Mouse (Mus musculus): Measurements from ENCODE around the gene Rab43. TPM values are rescaled to one million over a fixed set of nuclear protein-coding genes. Genes with fewer than 3 reads are reported as not detected.

The Rab43 gene
- total and polyA plus RNA-seq, 2 experiments from 2014 or later = 6.7 to 19.7 TPM

GRCm38 (mm10) chr6:87796251-87796880 lies 15.6 kb downstream of the Rab43 start:
- DNase-seq (ENCODE audit: low spot score) (no peak), ATAC-seq (ENCODE audit: insufficient read depth, low read depth) (no peak)
- Histone ChIP-seq H3K4me2 (ENCODE audit: low read depth, low read length) (no peak overlapping the region), H3K4me3 (ENCODE audit: low read depth, low read length) (no peak overlapping the region), H3K9ac (replicated peaks; ENCODE audit: low read depth, low read length) (no peak overlapping the region), H3K27ac (ENCODE audit: low read depth) (no peak overlapping the region), H3K27me3 (ENCODE audit: control insufficient read depth, insufficient read depth, low read length) (no peaks in the 10 kb centered on the region), H3K36me3 (replicated peaks; ENCODE audit: control insufficient read depth, insufficient read depth, low read length) (peaks cover 11% of the 10 kb centered on the region), H3K9me3 (replicated peaks; ENCODE audit: control insufficient read depth, low read length) (no peaks in the 10 kb centered on the region), H3K4me1 (ENCODE audit: control insufficient read depth, insufficient read depth) (no peaks in the 10 kb centered on the region)
- 82% methylated on average over 6 of the region's 6 CpGs for WGBS
- TF ChIP-seq EP300 (IDR thresholded peaks at IDR 0.05; ENCODE audit: low read depth) = no peak
- TF ChIP-seq CTCF (IDR thresholded peaks at IDR 0.05; ENCODE audit: low read depth) = no peak

- Histone ChIP-seq H3K27ac (ENCODE audit: low read depth) (no peak overlapping the region), H3K9ac (replicated peaks; ENCODE audit: low read depth, low read length) (no peak overlapping the region), H3K4me2 (ENCODE audit: low read depth, low read length) (no peak overlapping the region), H3K36me3 (replicated peaks; ENCODE audit: control insufficient read depth, insufficient read depth, low read length) (peaks cover 11% of the 10 kb centered on the region), H3K4me3 (ENCODE audit: low read depth, low read length) (no peak overlapping the region), H3K27me3 (ENCODE audit: control insufficient read depth, insufficient read depth, low read length) (no peaks in the 10 kb centered on the region), H3K4me1 (ENCODE audit: control insufficient read depth, insufficient read depth) (no peaks in the 10 kb centered on the region), H3K9me3 (replicated peaks; ENCODE audit: control insufficient read depth, low read length) (no peaks in the 10 kb centered on the region)
- TF ChIP-seq CTCF (IDR thresholded peaks at IDR 0.05; ENCODE audit: low read depth) (no peak), EP300 (IDR thresholded peaks at IDR 0.05; ENCODE audit: low read depth) (no peak)
- 63% methylated on average over 6 of the region's 6 CpGs for WGBS
- no peak for ATAC-seq (ENCODE audit: insufficient read depth, low read depth)
- DNase-seq (ENCODE audit: low spot score) = no peak
These were observed 16.4 kb downstream of the Rab43 start for GRCm38 (mm10) chr6:87795385-87796150.

- H3K27ac ChIP-seq (ENCODE audit: low read depth) = no peak overlapping the region
- no peak overlapping the region for H3K4me2 ChIP-seq (ENCODE audit: low read depth, low read length)
- peaks cover 2% of the 10 kb centered on the region for H3K4me1 ChIP-seq (ENCODE audit: control insufficient read depth, insufficient read depth)
- peaks cover 11% of the 10 kb centered on the region for H3K36me3 ChIP-seq (replicated peaks; ENCODE audit: control insufficient read depth, insufficient read depth, low read length)
- ATAC-seq (ENCODE audit: insufficient read depth, low read depth) = no peak
- H3K27me3 ChIP-seq (ENCODE audit: control insufficient read depth, insufficient read depth, low read length) = no peaks in the 10 kb centered on the region
- WGBS = 89% methylated on average over 10 of the region's 10 CpGs
- H3K4me3 ChIP-seq (ENCODE audit: low read depth, low read length) = no peak overlapping the region
- no peak overlapping the region for H3K9ac ChIP-seq (replicated peaks; ENCODE audit: low read depth, low read length)
- no peak for DNase-seq (ENCODE audit: low spot score)
- no peaks in the 10 kb centered on the region for H3K9me3 ChIP-seq (replicated peaks; ENCODE audit: control insufficient read depth, low read length)
- TF ChIP-seq EP300 (IDR thresholded peaks at IDR 0.05; ENCODE audit: low read depth) (no peak), CTCF (IDR thresholded peaks at IDR 0.05; ENCODE audit: low read depth) (no peak)
These were observed 18.0 kb downstream of the Rab43 start for GRCm38 (mm10) chr6:87793821-87794510.

- Histone ChIP-seq H3K27ac (ENCODE audit: low read depth) (no peak overlapping the region), H3K4me2 (ENCODE audit: low read depth, low read length) (no peak overlapping the region), H3K9ac (replicated peaks; ENCODE audit: low read depth, low read length) (no peak overlapping the region), H3K36me3 (replicated peaks; ENCODE audit: control insufficient read depth, insufficient read depth, low read length) (peaks cover 11% of the 10 kb centered on the region), H3K4me1 (ENCODE audit: control insufficient read depth, insufficient read depth) (peaks cover 8% of the 10 kb centered on the region), H3K27me3 (ENCODE audit: control insufficient read depth, insufficient read depth, low read length) (no peaks in the 10 kb centered on the region), H3K9me3 (replicated peaks; ENCODE audit: control insufficient read depth, low read length) (no peaks in the 10 kb centered on the region), H3K4me3 (ENCODE audit: low read depth, low read length) (no peak overlapping the region)
- ATAC-seq (ENCODE audit: insufficient read depth, low read depth) = no peak
- no peak for TF ChIP-seq CTCF (IDR thresholded peaks at IDR 0.05; ENCODE audit: low read depth)
- TF ChIP-seq EP300 (IDR thresholded peaks at IDR 0.05; ENCODE audit: low read depth) = no peak
- DNase-seq (ENCODE audit: low spot score) = no peak
- WGBS = 89% methylated on average over 5 of the region's 5 CpGs
These were observed 20.1 kb downstream of the Rab43 start for GRCm38 (mm10) chr6:87791826-87792225.

- Histone ChIP-seq H3K9ac (replicated peaks; ENCODE audit: low read depth, low read length) (no peak overlapping the region), H3K27ac (ENCODE audit: low read depth) (no peak overlapping the region), H3K36me3 (replicated peaks; ENCODE audit: control insufficient read depth, insufficient read depth, low read length) (peaks cover 11% of the 10 kb centered on the region), H3K4me2 (ENCODE audit: low read depth, low read length) (no peak overlapping the region), H3K4me3 (ENCODE audit: low read depth, low read length) (no peak overlapping the region), H3K27me3 (ENCODE audit: control insufficient read depth, insufficient read depth, low read length) (no peaks in the 10 kb centered on the region), H3K9me3 (replicated peaks; ENCODE audit: control insufficient read depth, low read length) (no peaks in the 10 kb centered on the region), H3K4me1 (ENCODE audit: control insufficient read depth, insufficient read depth) (peaks cover 8% of the 10 kb centered on the region)
- no peak for DNase-seq (ENCODE audit: low spot score)
- no peak for TF ChIP-seq EP300 (IDR thresholded peaks at IDR 0.05; ENCODE audit: low read depth)
- TF ChIP-seq CTCF (IDR thresholded peaks at IDR 0.05; ENCODE audit: low read depth) = no peak
- WGBS = 58% methylated on average over 7 of the region's 7 CpGs
- 0 out of 2 replicates have a peak, but pooled peaks have one; percentile 27 for ATAC-seq (ENCODE audit: insufficient read depth, low read depth)
These were observed 21.0 kb downstream of the Rab43 start for GRCm38 (mm10) chr6:87790779-87791480.
